Mouse (Mus musculus) T-cell, adult 2 months (primary cell): Measurements from ENCODE around the gene Fzr1.

Experiments used
- DNase-seq: peaks from one replicate; pipeline ENCODE4 v3.0.0; 2022; ENCODE audit warnings: low spot score

Gene Fzr1

DNA sequence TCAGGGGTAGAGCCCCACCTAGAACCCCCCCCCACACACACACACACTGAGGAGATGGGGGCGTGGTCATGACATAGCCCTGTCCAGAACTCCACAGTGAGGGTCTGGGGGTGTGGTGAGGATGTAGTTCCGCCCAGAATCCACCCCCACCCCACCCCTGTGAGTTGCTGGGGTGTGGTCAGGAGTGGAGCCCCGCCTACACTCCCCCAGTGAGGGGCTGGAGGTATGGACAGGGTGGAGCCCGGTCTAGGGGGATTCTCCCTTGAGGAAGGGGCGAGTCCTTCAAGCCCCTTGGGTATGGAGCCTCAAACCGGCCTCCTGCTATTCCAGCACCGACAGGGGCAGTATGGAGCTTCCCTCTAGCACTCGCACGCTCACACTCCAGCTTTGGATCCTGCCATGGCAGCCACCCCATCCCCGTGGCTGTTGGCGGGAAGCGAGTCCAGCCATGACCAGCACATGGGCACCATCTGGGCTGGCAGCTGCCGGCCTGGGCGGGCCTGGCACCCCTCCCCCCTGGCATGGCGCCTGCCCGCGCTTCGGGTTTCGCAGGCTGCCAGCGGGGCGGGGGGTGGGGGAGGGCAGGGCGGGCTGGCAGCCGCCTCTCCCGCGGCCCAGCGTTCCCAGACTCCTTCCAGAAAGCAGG lies 38.4 kb upstream of the Fzr1 start:
- DNase-seq: no peak

DNA sequence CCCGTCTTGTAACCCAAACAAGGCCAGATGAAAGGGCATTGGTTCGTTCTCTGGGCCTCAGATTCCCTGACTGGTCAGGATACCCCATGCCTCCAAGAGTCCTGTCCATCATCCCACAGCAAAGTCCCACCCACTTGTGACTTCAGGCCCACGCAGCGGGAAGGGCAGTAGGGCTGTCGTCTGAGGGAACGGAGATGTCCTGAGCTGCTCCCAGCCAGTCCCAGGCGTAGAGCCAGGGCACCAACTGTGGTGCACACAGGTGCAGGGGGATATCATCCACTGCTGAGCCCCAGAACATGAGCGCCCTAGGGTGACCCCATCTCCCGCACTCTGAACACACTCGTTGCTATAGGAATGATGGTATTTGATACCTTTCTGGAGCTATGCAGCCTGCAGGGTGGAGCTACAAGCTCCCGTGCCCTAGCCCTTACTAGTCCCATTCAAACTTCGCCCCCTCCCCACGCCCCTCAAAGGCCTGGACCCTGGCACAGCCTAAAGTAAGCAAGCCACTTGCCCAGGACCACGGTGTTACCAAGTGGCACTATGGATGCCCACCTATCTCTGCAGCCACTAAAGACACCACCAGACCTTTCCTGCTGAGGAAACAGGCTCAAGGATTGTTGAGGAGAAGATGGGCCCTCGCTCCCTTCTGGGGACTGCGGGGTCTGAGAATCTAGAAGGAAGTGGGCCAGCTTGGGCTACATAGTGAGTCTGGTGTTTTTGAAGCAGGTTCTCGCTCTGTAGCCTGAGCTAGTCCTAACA lies 37.4 kb upstream of the Fzr1 start:
- no peak for DNase-seq

GRCm38 (mm10) chr10:81415146-81415545 lies 36.8 kb upstream of the Fzr1 start:
- DNase-seq: no peak

- DNase-seq: no peak
Measured at GRCm38 (mm10) chr10:81414682-81415081, 36.4 kb upstream of the Fzr1 start.

GRCm38 (mm10) chr10:81413310-81414261 lies 35.3 kb upstream of the Fzr1 start:
- no peak for DNase-seq

DNA sequence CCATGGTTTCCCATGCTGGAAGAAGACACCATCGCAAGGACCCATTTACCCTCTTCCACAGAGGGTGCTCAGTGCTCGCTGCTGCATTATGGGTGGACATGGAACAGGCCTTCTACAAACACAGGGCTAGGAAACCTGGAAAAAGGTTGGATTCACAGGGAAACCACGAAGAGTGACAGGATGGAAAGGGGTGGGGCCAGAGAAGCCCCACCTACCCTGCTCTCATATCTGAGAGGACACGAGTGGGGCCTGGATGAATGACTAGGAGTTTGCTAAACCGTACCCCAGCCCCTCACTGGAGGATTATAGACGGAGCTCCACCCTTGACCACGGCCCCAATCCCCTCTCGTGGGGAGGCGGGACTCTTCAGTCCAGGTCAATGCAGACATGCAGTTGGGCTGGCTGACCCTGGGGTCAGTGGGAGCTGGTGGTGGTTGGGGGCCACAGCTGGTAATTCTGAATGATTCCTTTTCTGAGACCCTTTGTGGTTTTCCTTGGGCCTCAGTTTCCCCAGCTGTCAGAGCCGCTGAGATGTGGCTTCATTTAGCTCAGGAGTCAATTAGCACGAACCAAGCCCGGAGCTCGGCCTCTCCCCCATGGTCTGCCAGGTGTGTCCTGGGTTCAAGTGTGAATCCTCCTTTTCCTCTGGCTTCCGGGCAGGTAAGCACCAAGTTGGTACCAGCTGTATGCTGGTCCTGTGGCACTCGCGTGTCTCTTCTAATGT lies 34.4 kb upstream of the Fzr1 start:
- DNase-seq: no peak

- no peak for DNase-seq
Measured at GRCm38 (mm10) chr10:81411471-81412400, 33.4 kb upstream of the Fzr1 start.

GRCm38 (mm10) chr10:81410981-81411380 lies 32.7 kb upstream of the Fzr1 start:
- no peak for DNase-seq

DNA sequence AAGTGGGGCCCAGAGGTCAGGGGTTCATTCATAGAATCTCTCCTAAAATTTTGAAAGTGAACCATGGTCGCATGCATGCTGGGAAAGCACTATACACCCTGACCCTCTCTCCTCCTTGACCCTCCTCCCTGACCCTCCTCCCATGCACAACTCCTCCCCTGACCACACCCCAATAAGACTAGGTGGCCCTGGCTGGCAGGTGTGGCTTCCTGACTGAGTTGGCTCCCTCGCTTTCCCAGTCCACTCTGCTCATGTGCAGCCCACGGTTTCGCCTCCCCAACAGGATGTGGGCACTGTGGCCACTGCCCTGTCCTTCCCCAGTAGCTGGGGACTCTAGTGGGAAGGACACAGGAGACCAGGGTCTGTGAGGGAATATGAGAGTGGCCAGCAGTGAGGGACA lies 32.0 kb upstream of the Fzr1 start:
- no peak for DNase-seq

GRCm38 (mm10) chr10:81409330-81409729 lies 31.0 kb upstream of the Fzr1 start:
- no peak for DNase-seq

DNA sequence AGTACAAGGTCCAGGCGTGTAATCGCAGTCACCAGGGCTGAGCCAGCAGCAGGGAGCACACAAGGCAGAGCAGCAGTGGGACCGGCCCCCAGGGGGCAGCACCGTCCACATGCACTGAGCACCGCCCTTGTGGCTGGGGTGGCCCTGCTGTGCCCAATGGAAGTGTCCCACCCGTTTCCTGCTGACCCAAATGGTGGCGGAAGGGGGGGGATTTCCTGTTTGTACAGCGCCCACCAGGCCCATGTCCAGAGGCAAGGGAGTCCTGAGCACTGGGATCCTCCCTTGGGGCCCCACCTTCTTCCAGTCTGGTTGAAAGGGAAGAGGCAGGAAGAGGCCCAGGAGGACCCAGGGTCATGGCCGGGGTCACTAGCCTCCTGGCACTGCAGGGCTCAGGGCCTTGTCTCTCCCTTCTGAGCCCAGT lies 30.6 kb upstream of the Fzr1 start:
- peak; percentile 62 for DNase-seq

DNA sequence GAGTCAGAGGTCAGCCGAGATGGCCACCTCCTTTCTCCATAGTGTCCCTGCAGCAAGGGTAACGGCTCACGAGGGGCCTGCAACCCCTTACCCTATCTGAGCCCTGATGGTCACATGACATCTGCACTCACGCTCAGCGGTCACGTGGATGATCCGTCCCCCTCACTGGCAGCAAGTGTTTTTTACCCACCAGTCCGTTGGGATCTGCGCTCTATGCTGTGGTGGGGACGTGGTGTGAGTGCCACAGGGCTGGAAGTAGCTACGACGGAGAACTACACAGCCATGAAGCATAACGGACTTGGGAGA lies 30.1 kb upstream of the Fzr1 start:
- DNase-seq: no peak

DNA sequence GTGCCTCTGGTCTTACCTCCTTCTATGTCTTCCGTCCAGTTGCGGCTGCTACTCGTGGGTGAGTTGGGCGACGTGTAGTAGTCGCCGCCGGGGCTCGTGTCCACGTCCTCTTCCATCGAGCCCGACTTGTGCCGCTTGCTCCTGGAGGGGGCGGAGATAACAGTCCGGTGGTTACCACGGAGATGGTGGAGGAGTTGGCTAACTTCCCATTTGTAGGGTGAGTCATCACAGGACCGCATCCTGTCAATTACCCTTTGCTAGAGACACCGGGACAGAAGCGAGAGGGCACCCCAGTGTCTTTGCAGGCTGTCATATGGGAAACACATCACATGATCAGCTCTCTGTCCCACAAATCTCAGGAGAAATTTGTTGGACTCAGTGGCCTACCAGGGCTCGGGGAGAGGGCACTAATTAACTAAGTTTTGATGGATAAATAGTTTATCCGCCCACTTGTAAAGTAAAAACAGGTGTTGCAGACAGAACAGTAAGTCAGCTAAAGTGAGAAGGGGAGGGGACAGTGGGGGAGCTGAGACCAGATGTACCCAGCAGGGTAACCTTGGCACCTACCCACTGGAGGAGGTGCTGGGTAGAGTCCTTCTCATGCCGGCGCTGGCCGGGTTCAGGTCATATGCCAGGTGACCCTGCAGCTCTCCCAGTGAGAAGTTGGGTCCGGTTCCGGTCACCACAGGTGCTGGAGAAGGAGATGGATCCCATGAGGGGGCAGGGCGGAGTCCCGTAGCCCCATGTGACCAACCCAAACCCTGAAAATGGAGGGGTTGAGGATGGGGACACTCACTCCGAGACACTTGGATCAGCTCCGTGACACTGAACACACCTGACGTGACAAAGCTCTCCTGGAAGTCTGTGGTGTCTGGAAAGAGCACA lies 29.5 kb upstream of the Fzr1 start:
- peak; percentile 67 for DNase-seq

DNA sequence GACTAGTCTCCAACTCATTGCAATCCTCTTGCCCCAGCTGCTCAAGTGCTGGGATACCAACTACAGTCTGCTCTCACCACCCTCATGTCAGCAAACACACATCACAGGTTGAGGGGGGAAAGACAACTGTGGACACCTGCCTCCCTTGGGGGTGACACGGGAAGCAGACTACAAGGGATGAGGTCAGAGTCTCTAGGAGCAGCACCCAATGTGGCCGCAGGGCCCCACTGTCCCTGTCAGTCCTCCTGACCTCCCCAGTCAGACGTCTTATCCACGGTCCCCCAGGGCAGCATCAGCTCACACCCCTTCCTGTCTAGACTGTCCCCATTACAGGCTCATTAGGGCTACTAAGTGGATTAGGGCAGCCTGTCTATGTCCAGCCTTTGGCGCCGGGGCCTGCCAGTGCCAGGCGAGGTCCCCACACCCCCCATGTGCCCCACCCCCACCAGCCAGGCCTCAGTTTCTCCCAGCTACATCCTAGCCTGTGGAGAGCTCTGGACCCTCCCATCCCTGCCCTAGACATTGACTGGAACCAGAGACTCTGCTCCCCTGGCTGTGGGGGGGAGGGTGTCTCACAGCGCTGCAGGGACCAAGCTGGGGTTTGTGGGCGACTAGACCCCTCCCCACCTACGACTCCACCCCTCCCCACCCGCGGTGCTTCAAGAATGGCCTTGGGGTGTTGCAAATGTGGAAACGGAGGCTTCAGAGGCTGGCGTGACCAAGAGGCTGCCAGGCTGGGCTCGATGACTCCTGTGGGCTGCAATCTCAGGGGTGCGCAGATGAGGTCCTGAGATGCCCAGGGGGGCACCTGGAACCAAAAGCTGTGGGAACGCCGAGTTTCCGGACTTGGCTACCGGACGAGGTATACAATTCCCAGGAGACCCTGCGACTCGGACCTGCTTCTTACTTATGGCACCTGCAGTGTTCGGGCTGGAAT lies 28.5 kb upstream of the Fzr1 start:
- no peak for DNase-seq

GRCm38 (mm10) chr10:81405588-81406201 lies 27.4 kb upstream of the Fzr1 start:
- DNase-seq: peak; percentile 70

DNA sequence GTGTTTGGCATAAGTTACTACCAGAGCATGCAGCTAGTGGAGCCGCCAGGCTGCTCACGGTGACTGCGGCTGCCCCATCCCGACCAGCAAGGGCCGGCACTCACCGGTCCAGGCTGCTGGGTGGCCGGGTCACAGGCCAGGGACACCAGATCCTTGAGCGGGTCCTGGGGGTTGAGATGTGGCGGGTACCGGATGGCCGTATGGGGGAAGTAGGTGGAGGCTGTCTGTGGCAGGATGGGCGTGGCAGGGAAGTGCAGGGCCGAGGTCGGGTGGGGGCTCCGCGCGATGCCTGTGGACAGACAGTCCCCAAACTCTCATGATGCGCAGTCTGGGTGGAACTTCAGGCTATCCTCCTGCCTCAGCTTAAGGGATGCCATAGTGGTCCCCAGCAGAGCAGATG lies 26.4 kb upstream of the Fzr1 start:
- peak; percentile 29 for DNase-seq

GRCm38 (mm10) chr10:81404082-81404481 lies 25.8 kb upstream of the Fzr1 start:
- DNase-seq: no peak

DNA sequence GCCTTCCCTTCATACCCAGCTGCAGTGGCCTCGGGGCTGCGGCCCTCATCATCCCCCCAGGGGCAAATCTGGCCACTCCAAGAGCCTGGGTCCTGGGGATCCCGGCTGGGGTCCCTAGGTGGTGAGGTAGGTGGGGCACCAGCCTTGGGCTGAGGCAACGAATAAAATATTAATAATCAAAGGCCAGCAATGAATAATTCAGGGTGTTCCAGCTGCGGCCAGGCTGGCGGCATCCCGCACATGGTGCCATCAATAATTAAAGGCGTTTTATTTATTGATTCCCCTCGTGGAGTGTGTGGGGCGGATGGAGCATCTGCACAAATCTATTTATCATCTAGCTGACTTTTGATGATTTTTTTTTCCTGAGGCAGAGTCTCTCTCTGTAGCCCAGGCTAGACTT lies 25.2 kb upstream of the Fzr1 start:
- no peak for DNase-seq
